Mouse (Mus musculus) B cell, adult 2 months (primary cell): ENCODE measurements around the gene Ubr4.

Experiments
- DNase-seq, 2 experiments: peaks; one replicate each; pipeline ENCODE4 v3.0.0; 2022

Ubr4 gene

DNA sequence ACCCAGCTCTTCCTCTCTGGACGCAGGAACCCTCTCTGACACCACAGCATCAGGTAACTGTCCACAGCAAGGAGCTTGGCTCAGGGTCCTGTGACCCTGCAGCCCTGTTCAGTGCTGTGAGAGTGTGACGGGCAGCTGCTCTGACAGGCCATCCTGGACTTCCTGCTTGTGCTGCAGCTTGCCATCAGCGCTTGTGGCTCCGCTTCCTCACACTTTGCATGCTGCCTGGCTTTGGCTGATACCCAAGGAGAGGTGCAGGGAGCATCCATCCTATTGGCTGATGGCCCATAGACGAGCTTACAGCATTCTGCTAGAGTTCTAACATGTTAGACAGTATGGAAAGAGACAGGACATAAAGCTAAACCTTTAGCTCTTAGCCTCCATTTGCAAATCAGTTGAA lies 88.8 kb downstream of the Ubr4 start:
- DNase-seq = no peak

- no peak for DNase-seq
Observed at GRCm38 (mm10) chr4:139441806-139442205, 89.4 kb downstream of the Ubr4 start.

DNA sequence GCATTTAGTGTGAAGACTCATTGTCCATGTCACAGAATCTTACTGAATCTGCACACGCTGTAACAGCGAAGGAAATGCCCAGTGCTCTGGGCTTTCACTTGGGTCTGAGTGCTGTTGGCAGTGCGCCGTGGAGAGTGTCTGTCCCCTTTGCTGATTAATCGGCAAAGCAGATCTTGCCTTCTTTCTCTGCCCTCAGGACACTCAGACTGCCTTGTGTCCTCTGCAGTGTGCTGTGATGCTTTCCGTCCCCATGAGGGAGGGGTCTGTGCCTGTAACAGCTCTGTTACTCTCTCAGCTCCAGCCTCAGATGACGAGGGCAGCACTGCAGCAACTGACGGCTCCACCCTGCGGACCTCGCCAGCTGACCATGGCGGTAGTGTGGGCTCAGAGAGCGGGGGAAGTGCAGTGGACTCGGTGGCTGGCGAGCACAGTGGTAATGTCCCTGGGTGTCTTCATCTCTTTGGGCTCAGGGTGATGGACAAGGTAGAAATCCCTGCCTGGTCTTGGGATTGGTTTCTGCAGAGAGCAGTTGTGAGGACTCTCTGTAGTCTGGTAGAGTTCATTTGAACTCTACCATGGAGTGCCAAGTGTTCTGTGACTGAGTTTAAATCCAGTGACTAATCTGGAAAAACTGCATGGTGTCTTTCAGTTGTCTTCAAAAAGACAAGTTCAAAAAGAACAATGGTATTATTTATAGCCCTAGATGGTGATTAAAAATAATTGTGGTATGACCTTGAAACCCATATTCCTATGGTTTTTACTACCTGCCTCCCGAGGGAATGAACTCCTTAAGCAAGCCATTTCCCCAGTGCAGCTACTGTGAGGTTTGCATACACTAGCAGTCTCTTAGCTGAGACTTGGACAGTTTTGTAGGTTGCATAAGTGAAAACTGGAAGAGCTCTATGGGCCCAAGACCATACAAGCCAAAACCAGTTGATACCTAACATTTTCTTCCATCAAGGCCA lies 90.3 kb downstream of the Ubr4 start:
- no peak for DNase-seq

- no peak for DNase-seq
Observed at GRCm38 (mm10) chr4:139444315-139444714, 91.9 kb downstream of the Ubr4 start.

- DNase-seq = no peak
Observed at GRCm38 (mm10) chr4:139446176-139446575, 93.8 kb downstream of the Ubr4 start.

GRCm38 (mm10) chr4:139446731-139447675 lies 94.6 kb downstream of the Ubr4 start:
- DNase-seq = no peak

DNA sequence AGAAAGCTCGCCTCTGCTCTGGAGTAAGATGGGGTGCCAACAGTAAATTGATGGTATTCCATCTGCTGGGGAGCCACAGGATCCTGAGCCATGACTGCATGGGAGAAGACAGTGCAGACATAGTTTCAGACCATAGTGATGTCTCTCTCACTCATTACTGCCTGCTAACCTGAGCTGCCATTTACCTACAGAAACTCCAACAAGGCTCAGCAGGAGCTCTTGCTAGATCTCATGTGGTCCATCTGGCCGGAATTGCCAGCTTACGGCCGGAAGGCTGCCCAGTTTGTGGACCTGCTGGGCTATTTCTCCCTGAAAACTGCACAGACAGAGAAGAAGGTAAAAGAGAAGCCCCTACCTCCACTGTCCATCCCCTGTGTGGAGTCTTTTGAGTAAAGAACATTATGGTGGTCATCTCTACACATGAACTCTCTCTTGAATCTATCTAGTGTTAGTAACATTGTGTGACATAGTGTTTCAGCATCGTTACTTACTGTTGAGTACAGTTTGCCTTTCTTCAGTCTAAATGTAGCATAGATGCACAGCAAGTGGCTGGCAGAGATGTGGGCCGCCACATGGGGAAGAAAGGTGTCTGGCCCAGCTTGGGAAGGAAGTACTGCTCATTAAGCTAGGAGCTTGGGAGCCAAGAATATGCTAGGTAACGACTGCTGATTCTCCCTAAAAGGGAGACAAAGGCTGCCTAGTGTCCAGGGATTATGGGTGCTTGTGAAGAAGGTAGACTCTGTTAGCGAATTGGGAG lies 100.7 kb downstream of the Ubr4 start:
- no peak for DNase-seq

DNA sequence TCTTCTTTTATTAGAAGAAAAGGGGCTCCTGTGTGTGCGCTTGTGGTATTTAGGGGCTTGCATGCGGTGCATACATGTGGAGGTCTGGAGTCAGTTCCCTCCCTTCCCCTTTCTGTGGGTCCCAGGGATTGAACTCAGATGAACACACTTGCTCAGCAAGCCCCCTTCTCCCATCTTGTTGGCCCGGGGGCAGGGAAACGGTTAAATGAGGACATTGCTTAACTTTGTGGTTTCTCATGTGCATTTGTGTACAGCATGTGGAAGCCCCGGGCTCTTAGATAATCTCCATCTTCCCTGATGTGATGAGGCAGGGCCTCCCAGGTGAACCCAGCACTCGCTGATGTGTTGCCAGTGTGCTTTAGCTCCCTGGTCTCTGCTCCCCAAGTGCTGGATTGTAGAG lies 101.9 kb downstream of the Ubr4 start:
- no peak for DNase-seq

DNA sequence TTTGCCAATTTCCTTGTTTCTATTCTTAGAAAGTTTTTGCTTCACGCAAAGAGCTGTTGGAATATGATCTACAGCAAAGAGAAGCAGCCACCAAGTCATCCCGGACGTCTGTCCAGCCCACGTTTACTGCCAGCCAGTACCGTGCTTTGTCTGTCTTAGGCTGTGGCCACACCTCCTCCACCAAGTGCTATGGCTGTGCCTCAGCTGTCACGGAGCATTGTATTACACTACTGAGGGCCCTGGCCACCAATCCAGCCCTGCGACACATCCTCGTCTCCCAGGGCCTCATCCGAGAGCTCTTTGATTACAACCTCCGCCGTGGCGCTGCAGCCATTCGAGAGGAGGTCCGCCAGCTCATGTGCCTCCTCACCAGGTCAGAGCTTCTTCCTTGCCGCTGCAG lies 107.6 kb downstream of the Ubr4 start:
- no peak for DNase-seq

DNA sequence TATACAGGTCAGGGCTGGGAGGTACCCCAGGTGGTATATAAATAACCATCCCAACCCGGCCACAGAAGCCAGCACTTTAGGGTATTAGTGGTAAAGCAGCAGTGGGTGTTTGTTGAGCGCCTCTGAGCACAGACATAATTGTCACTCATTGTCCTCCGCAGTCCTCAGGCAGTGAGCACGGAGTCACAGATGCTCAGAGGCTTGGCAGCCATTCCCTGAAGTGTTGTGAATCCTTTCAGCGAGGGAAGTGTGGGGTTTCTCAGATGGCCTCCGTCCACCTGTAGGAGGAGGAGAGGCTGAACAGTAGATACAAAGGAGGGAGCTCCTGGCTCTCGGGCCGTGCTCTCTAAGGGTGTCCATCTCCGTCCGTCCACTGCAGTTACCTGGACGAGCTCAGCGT lies 111.8 kb downstream of the Ubr4 start:
- no peak for DNase-seq

GRCm38 (mm10) chr4:139466541-139466940 lies 114.1 kb downstream of the Ubr4 start:
- DNase-seq = no peak

DNA sequence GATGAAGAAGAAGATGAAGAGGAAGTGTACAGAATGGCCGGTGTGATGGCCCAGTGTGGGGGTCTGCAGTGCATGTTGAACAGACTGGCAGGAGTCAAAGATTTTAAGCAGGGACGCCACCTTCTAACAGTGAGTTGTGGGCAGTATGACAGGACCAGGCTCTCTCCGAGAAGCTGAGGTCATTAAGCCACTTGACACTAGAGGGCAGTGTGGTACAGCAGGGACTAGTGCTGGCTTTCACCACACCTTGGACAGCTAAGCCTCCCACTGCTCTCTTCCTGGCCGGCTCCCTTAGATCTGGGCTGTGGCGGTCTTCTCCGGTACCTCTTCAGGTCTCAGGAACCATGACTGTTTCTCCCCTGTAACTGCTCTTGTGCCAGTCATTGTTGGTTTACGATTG lies 117.8 kb downstream of the Ubr4 start:
- DNase-seq = peak; percentile 68 to 71

- DNase-seq = no peak
Observed at GRCm38 (mm10) chr4:139476663-139477625, 124.5 kb downstream of the Ubr4 start.

DNA sequence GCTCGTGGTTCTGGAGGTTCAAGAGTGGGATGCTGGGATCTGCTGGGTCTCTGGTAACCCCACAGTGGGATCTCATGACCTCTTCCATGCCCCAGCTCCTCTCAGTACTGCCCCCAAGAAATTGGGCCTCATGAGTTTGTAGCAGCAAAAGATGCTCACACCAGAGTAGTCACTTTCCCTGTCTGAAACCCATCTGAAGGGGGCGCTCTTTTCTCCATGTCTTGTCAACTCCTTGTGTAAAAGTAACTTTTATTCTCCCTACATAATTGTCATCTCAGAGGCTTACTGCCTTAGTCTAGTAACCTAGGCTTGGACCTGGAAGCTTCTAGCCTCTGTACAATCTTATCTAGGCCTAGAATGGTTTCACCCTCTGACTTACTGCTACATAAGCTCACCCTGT lies 125.6 kb downstream of the Ubr4 start:
- DNase-seq = no peak

DNA sequence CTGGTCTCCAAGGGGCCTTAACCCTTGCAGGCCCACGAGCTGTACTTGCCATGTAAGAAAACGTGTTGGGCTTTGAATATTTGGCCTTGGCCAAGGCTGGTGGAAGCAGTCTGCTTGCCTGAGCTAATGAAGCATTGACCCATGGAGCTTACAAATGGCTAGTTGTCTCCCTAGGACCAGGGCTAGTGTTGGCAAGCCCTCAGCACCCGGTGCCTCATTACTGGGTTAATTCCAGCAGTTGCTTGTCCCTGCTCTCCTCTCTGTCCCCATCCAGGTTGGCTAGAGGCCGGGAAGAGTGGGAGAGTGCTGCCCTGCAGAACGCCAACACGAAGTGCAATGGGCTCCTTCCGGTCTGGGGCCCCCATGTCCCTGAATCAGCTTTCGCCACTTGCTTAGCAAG lies 126.8 kb downstream of the Ubr4 start:
- DNase-seq = no peak

GRCm38 (mm10) chr4:139481400-139481799 lies 129.0 kb downstream of the Ubr4 start:
- no peak for DNase-seq

DNA sequence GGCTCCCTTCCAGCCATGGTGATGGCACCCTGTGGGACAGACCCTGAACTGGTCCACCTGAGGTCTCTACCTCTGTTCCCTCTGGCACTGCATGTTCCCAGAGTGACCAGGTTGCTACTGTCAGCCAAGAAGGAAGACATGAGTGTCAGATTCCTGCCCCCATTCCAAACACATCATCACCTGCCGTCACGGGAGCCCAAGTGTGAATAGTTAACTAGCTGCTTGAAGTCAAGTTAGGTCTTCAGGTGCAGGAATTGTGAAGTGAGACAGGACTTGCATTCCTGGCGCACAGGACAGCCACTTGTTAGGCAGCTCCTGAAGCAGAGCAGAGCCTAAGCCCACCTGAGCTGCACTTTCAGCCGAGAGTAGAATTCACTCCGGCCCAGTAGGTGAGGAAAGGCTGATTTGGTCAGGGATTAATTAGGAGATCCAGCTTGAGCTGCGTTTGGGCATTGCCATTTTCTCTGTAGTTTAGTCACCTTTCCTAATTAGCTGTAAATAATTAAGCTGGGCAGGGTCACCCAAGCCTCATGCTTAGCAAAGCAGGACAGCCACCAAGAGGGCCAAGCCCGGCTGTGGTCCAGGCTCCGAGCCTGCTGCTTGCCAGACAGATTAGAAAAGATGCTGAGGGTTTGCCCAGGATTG lies 131.2 kb downstream of the Ubr4 start:
- no peak for DNase-seq

- no peak for DNase-seq
Observed at GRCm38 (mm10) chr4:139484496-139484895, 132.1 kb downstream of the Ubr4 start.

GRCm38 (mm10) chr4:139487085-139487484 lies 134.7 kb downstream of the Ubr4 start:
- DNase-seq = no peak

- no peak for DNase-seq
Observed at GRCm38 (mm10) chr4:139488325-139488724, 135.9 kb downstream of the Ubr4 start.

DNA sequence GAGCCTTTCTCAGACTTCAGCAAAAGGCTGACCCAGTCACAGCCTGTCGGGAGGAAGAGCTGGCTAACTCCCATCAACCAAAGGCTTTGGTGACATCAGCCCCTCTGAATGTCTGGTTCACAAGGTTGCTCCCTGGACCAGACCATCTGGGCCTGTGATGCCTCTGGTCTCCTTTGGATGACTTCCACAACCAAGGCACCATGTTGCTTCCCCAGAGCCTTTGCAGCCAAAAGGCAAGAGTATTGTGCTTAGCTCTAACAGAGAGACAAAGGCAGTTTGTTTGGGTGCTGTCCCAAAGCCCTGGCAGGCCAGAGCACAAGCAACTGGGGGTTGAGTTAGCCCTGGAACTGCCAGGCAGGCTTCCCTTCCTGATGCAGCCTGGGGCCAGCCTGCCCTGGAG lies 137.5 kb downstream of the Ubr4 start:
- DNase-seq = no peak
